Mouse (Mus musculus) Muller cell, postnatal 12 days (primary cell): ENCODE measurements at regions not wholly inside any gene's neighbourhood (a gene's known extent, or its start where the extent isn't known, plus 50 kb on each side); places are given as distances from the start of the nearest gene placed in this dataset.

Experiments used
- DNase-seq: peaks from one replicate; pipeline ENCODE4 v3.0.0-alpha.2; 2015; ENCODE audit errors: inconsistent ontology term

- DNase-seq: no peak
These were observed 96.7 kb upstream of the Actbl2 start for GRCm38 (mm10) chr13:111157921-111158638.

DNA sequence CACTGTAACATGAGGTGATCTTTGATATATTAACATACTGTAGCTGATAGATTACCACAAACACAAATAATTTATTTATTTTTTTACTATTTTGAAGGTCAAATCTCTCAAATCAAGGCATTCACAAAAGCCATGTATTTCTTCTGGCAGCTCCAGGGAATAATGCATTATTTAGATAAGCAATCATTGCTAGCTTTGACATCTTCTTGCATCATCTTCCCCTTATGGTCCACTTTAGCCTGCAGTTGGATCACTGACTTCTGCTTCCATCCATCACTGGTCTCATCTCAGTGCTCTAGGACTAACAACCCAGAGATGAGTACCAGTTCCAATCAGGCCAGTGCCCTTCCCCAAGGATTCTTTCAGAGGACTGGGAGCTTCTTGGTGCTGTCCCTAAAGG lies 95.3 kb upstream of the Actbl2 start:
- DNase-seq: no peak

- no peak for DNase-seq
These were observed 89.3 kb upstream of the Actbl2 start for GRCm38 (mm10) chr13:111165538-111165937.

GRCm38 (mm10) chr13:111170269-111171165 lies 84.3 kb upstream of the Actbl2 start:
- no peak for DNase-seq

- no peak for DNase-seq
These were observed 75.6 kb upstream of the Actbl2 start for GRCm38 (mm10) chr13:111179186-111179585.

DNA sequence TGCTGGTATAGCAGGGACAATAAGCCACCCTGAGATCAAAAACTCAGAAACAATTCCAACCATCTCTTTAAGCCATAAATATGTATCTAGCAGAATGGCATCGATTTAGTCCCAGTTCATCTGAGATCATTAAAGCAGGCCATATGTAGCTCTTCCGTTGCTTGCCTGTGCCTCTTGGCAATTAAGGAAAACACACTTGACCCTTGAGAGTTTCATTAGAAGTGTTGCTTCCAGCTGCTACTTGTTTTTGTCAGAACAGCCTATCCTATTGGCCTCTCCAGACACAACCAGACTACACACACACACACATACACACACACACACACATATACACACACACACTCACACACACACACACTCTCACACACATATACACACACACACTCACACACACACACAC lies 71.5 kb upstream of the Actbl2 start:
- no peak for DNase-seq

DNA sequence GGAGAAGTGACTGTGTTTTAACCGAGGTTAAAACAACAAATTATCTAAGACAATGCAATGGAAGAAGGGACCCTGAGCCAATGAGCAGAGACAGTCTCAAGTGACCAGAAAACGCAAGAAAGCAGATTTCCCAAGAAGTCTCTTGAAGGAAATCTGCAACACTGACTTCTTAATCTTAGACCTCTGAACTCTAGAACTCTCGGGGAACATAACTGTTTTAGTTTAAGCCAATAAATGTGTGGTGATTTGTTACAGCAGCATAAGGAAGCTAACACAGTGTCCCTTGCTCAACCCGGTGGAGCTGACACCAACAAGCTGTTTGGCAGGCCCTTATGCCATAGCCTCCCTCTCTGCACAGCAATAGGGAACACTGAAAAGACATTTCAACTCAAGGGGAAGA lies 69.0 kb upstream of the Actbl2 start:
- no peak for DNase-seq

DNA sequence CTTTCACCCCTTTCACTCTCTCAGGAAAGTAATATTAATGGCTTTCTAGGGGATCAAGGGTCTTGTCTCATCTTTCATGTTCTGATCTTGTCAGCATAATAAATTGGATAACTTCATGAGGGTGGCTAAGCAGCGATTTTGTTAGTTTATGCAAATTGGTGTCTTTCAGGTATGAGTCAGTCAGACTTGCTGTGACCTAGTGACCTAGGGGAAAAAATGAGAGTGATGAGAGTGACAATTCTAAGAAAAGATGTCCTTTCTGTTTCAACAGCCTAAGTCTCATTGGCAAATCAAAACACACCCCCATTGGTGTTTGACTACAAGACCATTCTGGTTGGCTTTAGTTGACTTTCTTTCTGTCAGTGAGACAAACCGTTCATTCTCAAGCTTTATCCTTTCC lies 68.0 kb upstream of the Actbl2 start:
- no peak for DNase-seq

GRCm38 (mm10) chr13:111193919-111194318 lies 60.9 kb upstream of the Actbl2 start:
- no peak for DNase-seq

- no peak for DNase-seq
These were observed 60.5 kb upstream of the Actbl2 start for GRCm38 (mm10) chr13:111194337-111194736.

GRCm38 (mm10) chr13:111201532-111201931 lies 53.3 kb upstream of the Actbl2 start:
- DNase-seq: no peak

DNA sequence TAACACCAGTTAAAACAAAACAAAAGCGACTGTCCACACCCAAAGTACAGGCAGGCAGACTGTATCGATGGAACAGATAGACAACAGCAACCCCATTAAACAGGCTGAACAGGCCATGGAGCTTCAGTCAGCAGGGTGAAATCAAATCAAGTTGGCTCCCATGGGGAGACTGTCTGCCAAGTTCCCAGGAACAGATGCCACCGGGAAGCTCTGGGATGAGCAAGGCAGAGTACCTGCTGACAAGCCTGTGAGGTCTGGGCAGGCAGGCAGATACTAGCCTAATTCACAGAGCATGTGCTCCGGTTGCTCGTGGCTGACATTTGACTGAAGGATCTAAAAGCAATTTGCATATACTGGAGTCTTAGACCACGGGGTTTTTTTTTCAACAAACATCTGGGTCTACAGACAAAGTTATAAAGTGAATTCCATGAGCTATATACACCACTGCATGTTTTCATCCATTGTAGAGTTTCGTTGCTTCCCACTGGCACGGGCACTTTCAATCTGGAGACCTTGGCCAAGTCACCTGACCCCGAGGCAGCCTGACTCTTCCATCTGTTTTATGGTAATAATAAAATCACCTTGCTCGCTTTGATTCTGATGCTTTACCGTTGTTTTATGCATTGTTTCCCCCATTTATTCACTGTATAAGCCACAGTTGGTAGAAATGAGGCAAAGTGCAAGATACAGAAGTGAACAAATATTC lies 50.1 kb upstream of the Actbl2 start:
- DNase-seq: no peak
